Mouse (Mus musculus) ES-Bruce4 (cell line): ENCODE measurements around the gene Nme7.

Experiments
- CTCF ChIP-seq: IDR thresholded peaks from one replicate; pipeline ENCODE4 v1.8.1; 2011; ENCODE audit warnings: low read depth, low read length
- EP300 ChIP-seq: IDR thresholded peaks from 2 replicates; pipeline ENCODE4 v1.6.1; 2011; ENCODE audit warnings: low read depth, low read length; ENCODE audit not compliant: insufficient read depth

DNA sequence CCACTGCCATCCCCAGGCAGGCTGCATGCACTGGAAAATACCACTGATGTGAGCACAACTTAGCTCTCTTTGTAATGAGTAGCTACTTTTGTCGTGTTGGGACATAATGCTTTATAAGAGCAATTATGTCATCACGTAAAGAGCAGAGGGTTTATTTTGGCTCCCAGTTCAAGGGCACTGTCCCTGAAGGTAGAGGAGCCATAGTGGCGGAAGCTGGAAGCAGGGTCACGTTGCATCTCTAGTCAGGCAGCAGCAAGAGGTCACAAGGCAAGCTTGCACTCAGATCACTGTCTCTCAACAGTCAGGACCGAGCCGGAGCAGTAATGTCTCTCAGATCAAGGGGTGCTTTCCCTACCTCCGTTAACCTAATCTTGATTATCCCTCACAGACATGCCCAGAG, 123.9 kb downstream of the Nme7 start:
- no peak for TF ChIP-seq EP300
- TF ChIP-seq CTCF = no peak
